Mouse (Mus musculus) 3T3-L1 (cell line): ENCODE measurements at regions not wholly inside any gene's neighbourhood (a gene's known extent, or its start where the extent isn't known, plus 50 kb on each side); places are given as distances from the start of the nearest gene placed in this dataset.
A peak's percentile ranks its signal among the peaks of the same experiment; 100 is the strongest.

ENCODE experiments used
- DNase-seq: peaks from one replicate; pipeline ENCODE4 v3.0.0-alpha.2; 2015; ENCODE audit warnings: low read depth, low spot score

- peak; percentile 67 for DNase-seq
Observed at GRCm38 (mm10) chr1:136717830-136718517, 93.3 kb downstream of the Zfp281 start.

GRCm38 (mm10) chr1:136723839-136724443 is 99.2 kb downstream of the Zfp281 start:
- DNase-seq, result no peak

- no peak for DNase-seq
Observed at GRCm38 (mm10) chr1:136725242-136725641, 100.5 kb downstream of the Zfp281 start.

- peak; percentile 44 for DNase-seq
Observed at GRCm38 (mm10) chr1:136726145-136726935, 101.6 kb downstream of the Zfp281 start.

- DNase-seq, result peak; percentile 19
Observed at GRCm38 (mm10) chr1:136727868-136728631, 103.3 kb downstream of the Zfp281 start.

GRCm38 (mm10) chr1:136728632-136728944 is 103.9 kb downstream of the Zfp281 start:
- no peak for DNase-seq

- no peak for DNase-seq
Observed at GRCm38 (mm10) chr1:136730638-136731037, 105.9 kb downstream of the Zfp281 start.

- DNase-seq, result no peak
Observed at GRCm38 (mm10) chr1:136738030-136738429, 113.3 kb downstream of the Zfp281 start.

GRCm38 (mm10) chr1:136739486-136739885 is 114.8 kb downstream of the Zfp281 start:
- DNase-seq, result peak; percentile 81

- DNase-seq, result no peak
Observed at GRCm38 (mm10) chr1:136741061-136741460, 116.4 kb downstream of the Zfp281 start.

- DNase-seq, result peak; percentile 70
Observed at GRCm38 (mm10) chr1:136749188-136749587, 124.5 kb downstream of the Zfp281 start.

- no peak for DNase-seq
Observed at GRCm38 (mm10) chr1:136751464-136752191, 126.9 kb downstream of the Zfp281 start.

GRCm38 (mm10) chr1:136754286-136754685 is 129.6 kb downstream of the Zfp281 start:
- no peak for DNase-seq

GRCm38 (mm10) chr1:136758730-136759129 is 134.0 kb downstream of the Zfp281 start:
- no peak for DNase-seq

- DNase-seq, result no peak
Observed at GRCm38 (mm10) chr1:136759164-136759563, 134.5 kb downstream of the Zfp281 start.

GRCm38 (mm10) chr1:136761467-136761866 is 136.8 kb downstream of the Zfp281 start:
- no peak for DNase-seq

- DNase-seq, result no peak
Observed at GRCm38 (mm10) chr1:136768969-136769401, 144.3 kb downstream of the Zfp281 start.

GRCm38 (mm10) chr1:136773743-136774142 is 149.0 kb downstream of the Zfp281 start:
- DNase-seq, result peak; percentile 28

GRCm38 (mm10) chr1:136776211-136776610 is 151.5 kb downstream of the Zfp281 start:
- no peak for DNase-seq

- no peak for DNase-seq
Observed at GRCm38 (mm10) chr1:136777263-136777980, 152.7 kb downstream of the Zfp281 start.
